Mouse (Mus musculus): ENCODE results near the gene Tmem254c.
"Not testable (repeated sequence)": the region's sequence is repeated elsewhere in the genome, so short reads cannot be mapped to it uniquely, and the experiment has no call there.

GRCm38 (mm10) chr14:26081216-26081615 is 14.1 kb upstream of the Tmem254c start, which contains the start of gene Cphx2:
- TF ChIP-seq CTCF, EP300 (IDR thresholded peaks at IDR 0.05; ENCODE audit: low read depth): not testable (repeated sequence)

All from liver, embryonic 14.5 days (tissue).